Mouse (Mus musculus) kidney, postnatal 36 days (tissue): ENCODE results near the gene Ppef2.
A peak's percentile ranks its signal among the peaks of the same experiment; 100 is the strongest.

Experiments used
- DNase-seq, 2 experiments: peaks; one replicate each; pipeline ENCODE4 v3.0.0; 2021 to 2022; ENCODE audit warnings: mixed read lengths in 2 of 2

Ppef2 gene

DNA sequence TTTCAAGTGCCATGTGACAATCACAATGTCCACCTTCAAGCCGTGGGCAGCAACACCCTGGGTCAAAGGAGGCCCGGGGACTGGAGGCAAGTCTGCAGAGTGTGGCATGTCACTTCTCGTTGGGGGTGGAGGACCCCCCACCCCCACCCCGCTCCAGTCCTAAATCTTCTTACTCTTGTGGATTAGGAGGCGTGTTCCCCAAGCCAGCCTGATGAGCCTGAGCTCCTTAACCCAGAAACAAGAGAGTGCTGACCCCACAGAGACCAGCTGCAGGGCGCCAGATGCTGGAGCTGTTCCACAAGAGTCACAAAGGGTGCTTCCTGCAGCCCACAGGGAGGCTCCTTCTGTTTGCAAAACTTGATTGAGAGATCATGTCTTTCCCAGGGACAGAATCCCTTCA lies at the start of gene Ppef2:
Gene Ppef2 (minus strand): TSS at position 61 of the 400 bp plus-strand sequence.
- DNase-seq = peak in 1 of 2 experiments; percentile 20

DNA sequence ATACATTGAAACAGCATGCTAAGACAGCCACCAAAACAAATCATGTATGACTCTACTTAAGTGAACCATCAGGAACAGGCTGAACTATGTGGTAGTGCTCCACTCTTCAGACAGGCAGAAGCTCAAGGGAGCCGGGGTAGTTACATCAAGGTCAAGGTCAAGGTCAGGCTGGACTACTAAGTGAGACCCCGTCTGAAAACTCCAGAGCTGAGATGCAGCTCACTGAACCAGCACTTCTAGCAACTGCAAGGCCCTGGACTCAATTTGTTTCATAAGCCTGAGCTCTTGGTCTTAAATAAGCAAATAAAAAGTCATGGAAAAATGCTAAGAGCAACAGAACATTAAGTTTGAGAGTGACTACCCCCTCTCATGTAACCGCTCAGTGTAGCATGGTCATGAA lies 48.2 kb upstream of the Ppef2 start:
- no peak for DNase-seq

DNA sequence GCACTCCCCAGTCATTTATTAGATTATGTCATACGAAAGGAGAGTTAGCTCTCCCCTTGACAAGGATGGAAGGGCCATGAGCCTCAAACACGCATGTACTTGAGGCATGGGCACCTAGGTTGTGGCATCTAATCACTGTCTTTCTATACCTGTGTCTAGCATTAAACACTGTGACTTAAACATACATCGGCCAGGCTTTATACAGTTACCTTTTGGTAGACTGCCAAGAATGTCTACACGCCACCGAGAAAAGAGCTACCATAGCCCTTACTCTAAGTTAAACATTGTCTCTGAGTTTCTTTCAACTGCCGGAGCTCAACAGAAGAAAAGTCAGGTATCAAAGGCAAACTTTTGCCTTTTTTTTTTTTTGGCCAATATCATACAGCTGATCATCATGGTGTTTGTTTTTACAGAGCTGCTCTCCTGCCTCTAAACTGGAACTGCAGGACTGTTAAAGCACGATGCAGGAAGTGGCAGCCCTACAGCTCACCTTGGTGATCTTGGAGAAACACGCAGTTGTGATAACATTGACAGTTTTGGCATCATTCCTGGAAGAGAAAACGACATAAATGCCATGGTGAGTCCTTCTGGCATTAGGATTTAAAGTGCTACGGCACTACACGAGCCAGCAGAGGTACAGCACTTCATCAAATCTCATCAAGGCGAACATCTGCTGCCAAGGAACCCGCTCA lies 46.2 kb upstream of the Ppef2 start:
- DNase-seq = no peak

DNA sequence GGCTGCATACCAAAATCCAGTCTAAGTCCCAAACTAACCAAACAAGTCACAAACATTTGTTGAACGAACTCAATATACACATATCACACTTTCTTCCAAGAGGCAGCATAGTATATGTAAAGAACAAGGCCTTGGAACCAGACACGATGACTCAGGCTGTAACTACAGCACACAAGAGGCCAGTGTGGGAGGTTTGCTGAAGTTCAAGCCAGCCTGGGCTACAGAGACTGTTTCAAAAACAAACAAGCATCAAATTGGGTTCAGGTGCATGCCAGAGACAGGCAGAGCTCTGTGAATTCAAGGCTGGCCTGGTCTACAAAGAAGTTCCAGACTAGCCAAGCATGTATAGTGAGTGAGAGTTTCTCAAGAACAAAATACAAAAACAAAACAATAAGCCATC lies 38.4 kb upstream of the Ppef2 start:
- DNase-seq = no peak

DNA sequence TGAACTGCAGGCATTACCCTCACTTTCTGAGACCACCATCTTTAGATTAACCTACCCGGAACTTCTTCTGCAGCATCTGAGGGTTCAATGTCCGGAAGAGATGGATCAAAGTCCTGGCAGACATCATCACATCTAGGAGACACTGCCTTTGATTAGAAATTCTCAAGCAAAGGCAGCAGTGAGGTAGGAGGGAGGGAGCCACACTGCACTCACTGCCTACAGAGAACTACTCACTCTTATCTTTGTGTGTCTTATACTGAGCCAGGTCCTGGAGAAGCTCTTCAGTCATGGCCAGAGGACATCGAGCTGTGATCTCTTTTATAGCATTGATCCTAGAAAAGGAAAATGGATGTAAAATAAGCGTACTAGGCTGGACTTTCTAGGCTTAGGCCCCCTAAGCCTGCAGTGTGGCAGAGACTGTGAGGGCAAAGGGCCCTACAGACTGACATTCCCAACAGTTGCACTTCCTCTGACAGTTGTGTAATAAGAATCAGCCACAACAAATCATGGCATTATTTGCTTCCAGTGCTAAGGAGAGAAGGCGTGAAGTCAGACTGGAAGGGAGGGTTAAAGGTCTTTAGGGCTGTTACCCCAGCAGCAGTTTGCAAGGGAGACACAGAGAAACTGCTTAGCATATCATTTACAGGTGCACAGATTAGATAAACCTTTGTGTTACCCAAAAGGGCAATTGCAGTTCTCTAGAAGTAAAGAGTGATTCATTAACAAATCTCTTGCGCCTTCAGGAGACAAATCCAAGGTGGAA lies 35.8 kb upstream of the Ppef2 start:
- peak in 1 of 2 experiments; percentile 40 for DNase-seq

DNA sequence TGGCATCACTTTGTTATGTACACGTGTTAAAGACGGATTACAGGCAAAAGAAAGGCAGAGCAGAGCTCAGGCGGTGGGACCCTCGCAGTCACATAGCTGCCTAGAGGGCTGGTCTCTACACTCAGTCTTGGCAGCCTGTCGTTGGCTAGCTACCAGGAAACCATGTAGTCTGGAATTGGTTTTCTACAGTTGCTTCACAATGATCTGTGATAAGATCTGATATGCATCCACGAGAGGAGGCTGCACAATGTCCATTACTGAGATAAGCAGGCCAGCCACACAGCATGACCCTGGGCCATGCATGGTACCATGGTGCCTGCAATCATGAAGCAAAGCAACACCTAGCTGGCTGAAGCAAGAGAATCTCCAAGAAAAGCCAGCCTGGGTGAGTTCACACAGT lies 31.8 kb upstream of the Ppef2 start:
- no peak for DNase-seq

DNA sequence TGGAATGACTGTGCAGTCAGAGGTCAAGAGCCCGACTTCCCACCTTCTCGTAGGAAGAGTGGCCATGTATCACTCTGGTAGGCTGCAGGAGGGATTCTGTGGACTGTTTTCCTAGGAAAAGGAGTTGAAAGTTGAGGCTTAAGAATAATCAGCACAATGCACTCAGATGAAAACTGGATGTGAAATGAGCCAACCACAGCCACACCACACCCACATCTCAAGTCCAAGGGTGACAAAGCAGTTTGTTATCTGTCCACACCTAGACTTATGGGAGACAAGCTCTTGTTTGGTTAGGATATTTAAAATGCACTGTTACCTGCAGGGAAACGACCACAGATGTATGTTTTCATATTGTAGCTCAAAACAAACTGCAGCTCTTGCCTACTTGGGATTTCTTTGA lies 27.0 kb upstream of the Ppef2 start:
- no peak for DNase-seq

DNA sequence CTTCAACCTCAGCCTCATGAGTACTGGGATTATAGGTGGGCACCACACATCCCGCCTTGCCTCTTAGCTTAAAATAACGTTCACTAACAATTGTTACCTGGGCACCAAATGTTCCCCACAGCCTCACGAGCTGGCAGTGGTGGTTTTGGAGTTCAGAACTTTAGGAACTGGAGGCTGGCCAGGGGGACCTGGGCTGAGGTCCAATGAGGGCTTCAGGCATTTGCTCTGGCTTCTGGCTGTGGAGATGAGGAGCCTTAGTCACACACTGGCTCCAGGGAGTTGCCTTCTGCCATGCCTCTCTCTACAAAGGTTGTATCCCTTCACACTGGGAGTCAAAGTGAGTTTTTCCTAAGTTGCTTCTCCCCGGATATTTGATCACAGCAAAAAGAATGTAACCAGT lies 26.5 kb upstream of the Ppef2 start:
- no peak for DNase-seq

DNA sequence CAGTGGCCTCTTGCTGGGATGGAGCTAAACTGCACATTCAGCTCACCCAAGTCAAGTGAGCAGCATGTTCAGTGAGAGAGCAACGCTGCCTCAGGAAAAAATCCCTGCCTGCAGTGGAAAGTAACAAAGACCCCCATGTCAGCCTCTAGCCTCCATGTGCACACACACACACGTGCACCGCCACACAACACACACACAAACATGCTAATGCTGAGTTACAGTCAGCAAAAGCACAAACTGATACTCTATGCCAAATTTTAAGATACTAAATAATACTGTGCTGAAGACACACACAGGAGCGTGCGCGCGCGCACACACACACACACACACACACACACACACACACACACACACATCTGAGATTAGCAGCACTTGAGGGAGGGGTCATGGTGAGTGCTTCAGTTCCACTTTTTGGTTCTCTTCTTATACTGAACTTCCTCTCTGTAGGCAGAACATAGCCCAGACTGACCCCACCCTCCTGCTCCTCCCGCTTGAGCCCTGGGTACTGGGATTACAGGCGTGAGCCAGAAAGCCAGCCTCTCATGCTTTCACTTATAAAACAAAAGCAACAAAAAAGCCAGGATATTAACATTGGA lies 23.0 kb upstream of the Ppef2 start:
- DNase-seq = peak in 1 of 2 experiments; percentile 12

DNA sequence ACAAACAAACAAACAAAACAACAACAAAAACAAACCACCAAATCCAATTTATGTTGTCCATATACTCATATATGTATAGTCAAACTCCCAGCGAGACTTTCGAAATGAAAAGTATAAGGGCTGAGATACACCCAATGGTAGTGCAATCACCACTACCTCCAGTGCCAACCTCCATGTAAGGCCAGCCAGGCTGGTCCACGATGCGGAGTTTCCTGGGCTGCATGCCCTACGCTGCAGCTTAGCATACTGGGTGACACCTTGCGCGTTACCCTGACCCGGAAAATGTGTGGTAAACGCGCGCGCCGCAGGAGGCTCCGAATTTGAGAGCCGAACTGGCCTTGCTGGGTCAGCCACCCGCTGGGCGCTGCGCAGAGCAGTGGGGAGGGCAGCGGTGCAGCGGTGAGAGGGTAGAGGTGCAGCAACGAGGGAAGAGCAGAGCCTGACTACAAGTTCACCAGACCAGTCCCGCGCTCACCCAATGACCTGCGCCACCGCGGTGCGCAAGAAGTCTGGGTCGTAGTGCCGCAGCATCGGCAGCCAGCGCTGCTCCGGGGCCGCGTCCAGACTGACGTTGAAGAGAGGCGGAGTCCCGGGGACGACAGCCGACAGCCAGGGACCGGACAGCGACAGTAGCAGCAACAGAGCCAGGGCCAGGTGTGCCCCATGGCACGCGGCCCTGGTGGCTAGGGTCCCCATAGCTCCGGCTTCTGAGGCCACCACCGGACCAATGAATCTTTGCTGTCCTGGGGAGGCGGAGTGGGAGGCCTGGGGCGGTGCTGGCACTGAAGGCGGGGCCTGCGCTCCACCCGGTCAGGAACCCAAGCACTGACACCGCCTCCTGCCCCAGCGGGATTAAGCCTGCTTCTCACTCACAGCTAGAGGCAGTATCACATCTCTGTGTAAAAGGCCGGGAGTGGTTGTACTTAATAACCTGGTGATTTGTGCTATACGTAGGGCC lies 21.6 kb upstream of the Ppef2 start, which contains the start of gene Naaa:
Gene Naaa (minus strand): TSS at position 734 of the 958 bp plus-strand sequence.
- peak; percentile 92 to 94 for DNase-seq

DNA sequence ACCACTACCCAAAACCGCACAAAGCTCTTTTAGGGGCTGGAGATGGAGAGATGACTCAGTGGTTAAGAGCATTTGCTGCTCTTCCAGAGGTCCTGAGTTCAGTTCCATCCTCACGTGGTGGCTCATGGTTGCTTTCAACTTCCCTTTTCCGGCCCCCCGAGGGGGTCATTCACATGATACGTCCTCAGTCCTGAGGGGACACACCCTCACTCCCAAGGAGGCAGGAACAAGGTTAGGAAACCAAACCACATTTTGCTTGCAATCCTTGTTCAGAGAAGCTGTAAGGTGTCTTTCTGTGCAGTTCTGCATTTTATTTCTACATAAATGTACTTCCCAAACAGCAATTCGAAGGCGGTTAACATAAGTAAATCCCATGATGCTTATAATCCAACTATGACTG lies 14.4 kb upstream of the Ppef2 start:
- DNase-seq = no peak

DNA sequence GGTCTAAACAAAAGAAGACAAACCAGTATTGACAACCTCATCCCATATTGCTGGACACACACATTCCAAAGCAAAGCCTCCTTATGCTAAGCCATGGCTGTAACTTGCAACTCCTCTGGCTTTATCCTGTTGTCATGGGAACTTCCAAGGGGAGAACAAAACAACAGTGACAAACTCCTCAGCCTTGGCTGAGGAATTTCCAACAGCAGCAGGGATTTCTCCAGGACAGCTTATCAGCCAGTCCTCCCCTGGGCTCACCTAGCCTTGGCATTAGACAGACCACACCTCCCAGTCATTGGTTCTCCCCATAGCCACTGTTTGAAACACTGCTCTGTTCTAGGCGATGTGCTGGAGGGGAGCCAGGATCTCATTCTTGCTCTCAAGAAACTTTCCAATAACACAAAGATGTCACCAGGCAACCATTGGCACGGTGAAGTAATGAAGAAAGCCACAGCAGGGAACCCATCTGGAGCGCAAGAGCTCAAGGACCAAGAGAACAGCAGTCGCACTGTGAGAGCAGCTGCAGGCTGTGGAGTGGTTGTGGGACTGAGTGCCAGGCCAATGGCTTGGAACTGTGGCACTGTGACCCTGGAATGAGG lies 7.8 kb upstream of the Ppef2 start:
- DNase-seq = no peak

DNA sequence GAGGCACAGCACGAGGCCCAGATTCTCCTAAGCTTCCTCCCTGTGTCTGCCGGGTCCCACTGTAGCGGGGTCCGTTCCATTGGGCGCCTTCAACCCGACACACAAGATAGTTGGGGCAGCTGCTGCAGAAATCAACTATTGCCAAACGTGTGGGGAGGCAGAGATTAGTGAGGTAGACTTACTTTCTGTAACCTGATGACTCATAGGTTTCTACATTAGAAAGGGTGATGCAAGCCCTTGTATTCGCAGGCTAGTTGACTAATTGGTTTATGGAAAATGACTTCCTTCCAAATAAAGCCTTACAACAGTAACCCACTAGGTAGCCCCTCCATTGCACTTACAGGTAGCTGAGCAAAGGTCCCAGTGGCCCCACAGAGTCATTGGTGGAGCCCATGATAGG lies 6.6 kb upstream of the Ppef2 start:
- no peak for DNase-seq

DNA sequence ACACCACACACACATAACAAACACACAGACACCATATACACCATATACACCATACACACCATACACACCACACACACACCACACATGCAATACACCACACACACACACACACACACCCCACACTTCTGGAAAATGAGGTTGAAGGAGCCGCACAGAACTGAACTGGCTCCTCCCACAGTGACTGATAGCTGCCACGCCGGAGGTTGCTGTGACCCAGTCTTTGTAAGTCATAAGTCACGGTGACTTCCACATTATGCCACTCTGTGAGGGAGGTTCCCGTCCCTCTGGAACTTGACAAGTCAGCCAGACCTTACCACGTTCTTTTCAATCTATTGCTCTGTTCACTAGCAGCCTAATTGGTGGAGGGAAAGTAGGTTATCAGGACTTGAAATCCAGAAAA lies 1.6 kb downstream of the Ppef2 start:
- DNase-seq = no peak

DNA sequence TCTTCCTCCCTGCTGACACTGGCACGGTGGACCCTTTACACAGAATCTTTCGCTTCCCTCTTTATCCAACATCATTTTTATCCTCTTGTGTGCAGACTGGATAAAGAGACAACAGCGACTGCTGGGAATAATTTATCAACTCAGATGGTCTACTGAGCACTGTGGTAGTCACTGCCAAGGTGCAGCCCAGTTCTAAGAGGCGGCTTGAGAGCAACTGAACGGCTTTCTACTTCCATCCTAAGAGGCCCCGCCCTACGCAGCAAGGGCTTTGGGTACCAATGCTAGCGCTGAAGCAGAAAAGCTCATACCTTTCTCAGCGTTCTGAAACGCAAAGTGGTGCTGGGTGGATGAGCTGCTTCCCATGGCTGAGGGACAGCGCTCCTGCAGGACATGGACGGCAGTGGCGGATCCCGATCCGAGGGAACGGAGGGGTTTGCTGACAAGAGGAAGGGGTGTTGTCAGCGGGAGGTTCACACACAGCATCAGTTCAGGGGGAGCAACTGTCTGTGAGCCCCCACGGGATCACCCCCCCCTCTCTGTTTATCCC lies 3.2 kb downstream of the Ppef2 start:
- DNase-seq = peak in 1 of 2 experiments; percentile 7

DNA sequence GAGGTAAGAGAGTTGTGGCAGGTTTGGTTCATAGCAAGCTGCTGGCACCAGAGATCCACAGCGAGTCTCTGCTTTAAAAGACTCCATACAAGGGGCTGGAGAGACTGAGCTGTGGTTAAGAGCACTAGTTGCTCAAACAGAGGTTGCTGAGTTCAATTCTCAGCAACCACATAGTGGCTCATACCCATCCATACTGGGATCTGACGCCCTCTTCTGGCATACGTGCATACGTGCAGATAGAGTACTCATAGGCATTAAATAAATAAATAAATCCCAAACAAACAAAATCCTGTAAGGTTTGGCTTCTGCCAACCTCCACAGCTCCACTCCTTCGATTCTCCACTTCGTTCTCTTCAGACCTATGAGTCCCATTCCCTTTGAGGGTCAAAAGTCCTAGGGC lies 4.0 kb downstream of the Ppef2 start:
- no peak for DNase-seq

DNA sequence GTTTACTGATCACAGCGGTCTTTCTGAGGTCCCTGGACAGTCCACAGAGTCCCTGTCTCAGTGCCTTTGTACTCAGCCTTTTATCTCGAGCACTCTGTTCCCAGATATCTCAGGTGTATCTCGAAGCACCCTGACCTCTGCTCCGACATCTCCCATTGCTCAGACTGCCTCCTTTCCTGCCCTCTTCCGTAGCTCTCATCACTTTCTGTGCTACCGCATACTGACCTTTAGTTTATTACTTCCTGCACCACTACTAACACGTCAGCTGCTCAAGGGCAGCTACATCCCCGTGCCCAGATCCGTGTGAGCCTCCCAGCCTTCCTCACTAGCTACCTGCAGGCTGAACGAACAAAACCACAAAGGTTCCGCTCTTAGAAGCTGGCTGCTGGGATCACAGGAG lies 7.5 kb downstream of the Ppef2 start:
- no peak for DNase-seq

DNA sequence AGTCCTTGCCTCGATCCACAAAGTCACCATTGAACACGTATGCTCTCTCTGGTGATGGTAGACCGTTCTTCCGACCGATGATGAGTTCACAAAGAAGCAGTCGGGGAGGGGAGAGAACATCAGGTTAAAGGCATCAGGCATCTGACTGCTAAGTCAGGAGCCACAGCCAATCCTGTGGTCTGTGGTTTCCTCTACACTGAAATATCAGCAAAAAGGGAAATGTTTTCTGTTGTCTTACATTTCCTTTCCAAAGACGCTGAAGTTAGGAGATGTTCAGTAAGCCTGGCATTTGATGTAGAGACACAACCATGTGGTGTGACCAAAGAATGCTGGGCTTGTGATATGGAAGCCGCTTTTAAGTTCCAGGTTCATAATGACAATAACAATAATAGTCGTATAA lies 10.6 kb downstream of the Ppef2 start:
- DNase-seq = no peak

DNA sequence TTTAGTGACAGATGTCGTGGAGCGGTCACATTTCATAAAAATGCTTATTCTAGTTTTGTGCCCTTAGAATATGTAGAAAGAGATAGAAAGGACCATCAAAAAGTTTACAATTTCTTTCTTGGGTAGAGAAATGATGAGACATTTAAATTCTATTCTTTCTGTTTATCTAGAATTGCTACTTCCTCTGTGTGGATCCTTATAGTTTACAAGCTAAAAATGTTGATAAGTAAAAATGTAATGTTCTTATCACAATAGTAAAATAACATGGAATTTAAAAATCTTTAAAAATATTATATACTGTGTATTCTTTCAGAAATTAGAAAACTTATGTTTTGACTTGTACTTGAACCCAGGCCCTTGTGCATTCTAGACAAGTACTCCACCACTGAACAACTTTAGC lies 11.2 kb downstream of the Ppef2 start:
- no peak for DNase-seq

DNA sequence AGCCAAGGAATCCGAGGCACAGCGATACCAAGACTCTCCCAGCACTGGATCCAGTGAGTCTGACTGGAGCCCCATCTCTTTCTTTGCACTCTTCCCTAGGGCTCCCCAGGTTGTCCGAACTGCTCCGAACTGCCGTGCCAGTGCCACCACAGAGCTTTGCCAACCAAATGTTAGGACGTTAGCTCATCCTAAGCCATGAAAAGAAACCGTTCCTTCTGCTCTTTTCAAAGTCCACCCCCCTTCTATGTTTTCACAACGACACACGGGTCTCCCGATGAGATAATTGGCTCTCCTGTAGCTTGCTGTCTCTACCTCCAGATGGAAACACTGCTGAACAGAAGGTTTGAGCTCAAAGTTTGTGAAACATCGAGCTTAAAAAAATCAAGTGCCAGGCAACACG lies 15.3 kb downstream of the Ppef2 start:
- no peak for DNase-seq

DNA sequence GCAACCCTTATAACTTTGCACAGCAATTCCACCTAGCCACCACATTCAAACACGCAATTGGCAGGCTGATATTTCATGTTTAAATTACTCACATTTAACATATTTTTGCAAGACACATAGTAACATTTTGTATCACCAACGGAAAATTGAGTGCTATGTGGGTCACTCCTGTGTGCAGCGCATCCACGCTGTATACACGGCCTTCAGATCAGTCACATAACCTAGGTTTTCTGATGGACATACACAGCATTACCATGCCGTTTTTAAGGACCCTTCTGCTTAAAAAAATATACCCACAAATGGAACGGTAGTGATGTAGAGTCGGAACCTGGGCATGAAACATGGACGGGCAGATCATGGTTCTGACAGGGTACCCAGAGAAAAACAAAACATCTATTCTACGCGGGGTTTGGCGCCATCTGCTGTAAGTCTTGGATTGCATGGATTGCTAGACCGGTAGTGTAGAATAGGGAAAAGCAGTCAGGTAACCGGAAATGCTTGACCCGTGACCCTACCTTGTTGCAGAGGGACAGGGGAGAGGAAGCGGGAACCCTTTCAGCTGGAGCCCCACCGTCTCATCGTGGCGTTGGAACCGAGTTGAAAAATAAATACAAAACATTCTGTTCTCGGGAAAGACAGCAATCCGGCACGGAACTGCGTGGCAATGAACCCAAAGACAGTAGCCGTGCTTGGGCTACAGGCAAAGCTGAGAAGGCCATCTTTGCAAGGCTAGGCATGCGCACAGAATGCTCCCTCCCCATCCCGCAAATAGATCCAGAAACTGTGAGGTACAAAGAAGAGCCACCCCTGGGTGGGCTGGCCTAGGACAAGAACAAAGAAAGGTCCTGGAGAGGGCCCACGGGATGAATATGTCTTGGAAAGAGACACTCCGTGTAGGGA lies 16.5 kb downstream of the Ppef2 start:
- DNase-seq = peak; percentile 77 to 89
